Mouse (Mus musculus) small intestine, adult 2 months (tissue): ENCODE measurements around the gene Krt78. TPM values are rescaled to one million over a fixed set of nuclear protein-coding genes. Genes with fewer than 3 reads are reported as not detected.

Source experiments
- H3K27ac ChIP-seq: fragments of 200-500 bp; 2 replicates; pipeline ENCODE4 v1.5.1; 2012; ENCODE audit warnings: low read depth, low read length, control low read depth, inconsistent platforms; ENCODE audit not compliant: insufficient read depth
- H3K27me3 ChIP-seq: fragments of 200-500 bp; 2 replicates; pipeline ENCODE4 v1.6.1; 2012; ENCODE audit warnings: mild to moderate bottlenecking, moderate library complexity, low read length, inconsistent platforms; ENCODE audit not compliant: control insufficient read depth, insufficient read depth
- H3K36me3 ChIP-seq: fragments of 200-500 bp; 2 replicates; pipeline ENCODE4 v1.6.1; 2012; ENCODE audit warnings: mild to moderate bottlenecking, low read length, control low read depth, inconsistent platforms; ENCODE audit not compliant: control insufficient read depth, insufficient read depth
- H3K4me1 ChIP-seq: fragments of 200-500 bp; 2 replicates; pipeline ENCODE4 v1.6.1; 2012; ENCODE audit warnings: low read length, inconsistent platforms, mixed read lengths; ENCODE audit not compliant: control insufficient read depth, insufficient read depth, insufficient read length
- H3K4me3 ChIP-seq: fragments of 200-500 bp; 2 replicates; pipeline ENCODE4 v1.5.1; 2012; ENCODE audit warnings: low read depth, mild to moderate bottlenecking, control low read depth, inconsistent platforms, low read length, moderate library complexity
- CTCF ChIP-seq: fragments of 200-500 bp; IDR thresholded peaks from 2 replicates; pipeline ENCODE4 v1.5.1; 2012; ENCODE audit warnings: low read depth, mild to moderate bottlenecking, control low read depth, inconsistent platforms, low read length, moderate library complexity, mixed read lengths; ENCODE audit not compliant: insufficient replicate concordance, insufficient read length; ENCODE audit errors: extremely low read depth
- POLR2A ChIP-seq: fragments of 200-500 bp; IDR thresholded peaks from 2 replicates; pipeline ENCODE4 v1.6.1; 2012; ENCODE audit warnings: low read depth, mild to moderate bottlenecking, control low read depth, inconsistent platforms, low read length, moderate library complexity
- WGBS: fragments of 180-500 bp; shearing (Covaris S2); methylation state at CpG from one replicate; pipeline ENCODE4 v1.1.7; 2018; 5-methylcytosine and 5-hydroxymethylcytosine counted together
- polyA plus RNA-seq: library from polyadenylated mRNA; depleted of rRNA; stranded (reverse); fragments of >200 nt; gene quantifications from 2 replicates; pipeline ENCODE4 v1.2.3, GENCODE M21; 2012; rRNA removed

Krt78 gene
- polyA plus RNA-seq, 1 experiment, result 0.23 TPM

DNA sequence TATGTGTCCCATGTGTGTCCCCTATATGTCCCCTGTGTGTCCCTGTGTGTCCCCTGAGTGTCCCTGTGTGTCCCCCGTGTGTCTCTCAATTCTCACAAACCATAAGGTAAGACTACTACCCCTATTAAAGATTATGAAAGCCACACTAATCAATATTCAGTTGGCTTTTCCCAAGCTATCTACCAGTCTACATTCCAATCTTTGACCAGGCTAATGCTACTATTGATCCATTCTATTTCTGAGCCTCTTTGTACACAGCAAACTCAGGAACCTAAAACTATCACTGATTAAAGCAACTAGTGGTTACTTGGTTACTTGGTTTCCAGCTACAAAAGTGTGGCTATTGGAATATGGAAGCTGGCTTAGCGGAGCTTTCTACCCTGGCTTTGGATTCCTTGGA, 31.8 kb downstream of the Krt78 start:
- WGBS, result 62% methylated on average over 2 of the region's 2 CpGs
- TF ChIP-seq POLR2A (no peak), CTCF (no peak)
- no peaks in the 10 kb centered on the region; the same call in 1 of the 2 replicates for H3K27me3 ChIP-seq
- no peak overlapping the region for H3K27ac ChIP-seq
- H3K36me3 ChIP-seq, result no peaks in the 10 kb centered on the region
- H3K4me3 ChIP-seq, result no peak overlapping the region
- H3K4me1 ChIP-seq, result peaks cover 2% of the 10 kb centered on the region; the same call in 1 of the 2 replicates

DNA sequence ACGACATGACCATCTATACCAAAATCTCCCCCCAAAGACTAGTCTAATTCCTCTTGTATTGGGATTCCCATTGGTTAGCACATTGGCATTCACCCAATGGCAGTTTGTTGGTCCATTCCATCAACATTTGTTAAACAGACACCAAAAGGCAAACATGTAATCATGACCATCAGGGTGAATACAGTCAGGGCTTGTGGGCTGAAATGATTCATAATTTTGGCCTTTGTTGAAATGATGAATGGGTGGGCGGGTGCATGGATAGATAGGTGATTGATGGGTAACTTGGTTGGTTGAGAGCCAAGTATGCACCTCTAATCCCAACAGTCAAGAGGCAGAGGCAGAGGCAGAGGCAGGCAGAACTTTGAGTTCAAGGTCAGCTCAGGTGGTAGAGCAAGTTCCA, 38.0 kb downstream of the Krt78 start:
- no peaks in the 10 kb centered on the region for H3K36me3 ChIP-seq
- TF ChIP-seq POLR2A, result no peak
- TF ChIP-seq CTCF, result no peak
- WGBS, result 71% methylated on average over 2 of the region's 2 CpGs
- no peaks in the 10 kb centered on the region for H3K27me3 ChIP-seq
- no peak overlapping the region for H3K4me3 ChIP-seq
- H3K4me1 ChIP-seq, result no peaks in the 10 kb centered on the region
- H3K27ac ChIP-seq, result no peak overlapping the region

DNA sequence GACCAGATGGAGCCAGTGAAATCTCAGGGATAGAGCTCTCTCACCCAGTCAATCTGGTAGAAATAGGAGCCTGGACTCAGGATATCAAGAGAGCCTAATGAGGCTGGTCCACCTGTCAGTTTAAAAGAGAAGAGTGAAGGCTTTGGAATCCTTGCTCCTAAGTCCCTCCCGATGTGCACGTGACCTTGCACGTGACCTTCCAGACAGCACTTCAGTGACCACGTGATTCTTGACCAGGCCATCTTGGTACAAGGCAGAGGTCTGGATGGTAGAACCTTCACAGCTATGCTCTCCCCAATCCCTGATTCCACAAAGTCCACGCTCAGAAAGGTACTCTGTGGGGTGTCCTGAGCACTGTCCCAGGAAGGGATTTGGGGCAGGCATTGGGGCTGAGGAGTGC, 49.2 kb downstream of the Krt78 start:
- WGBS, result 84% methylated on average over 5 of the region's 5 CpGs
- H3K4me1 ChIP-seq, result no peaks in the 10 kb centered on the region
- TF ChIP-seq CTCF, result no peak
- TF ChIP-seq POLR2A, result no peak

DNA sequence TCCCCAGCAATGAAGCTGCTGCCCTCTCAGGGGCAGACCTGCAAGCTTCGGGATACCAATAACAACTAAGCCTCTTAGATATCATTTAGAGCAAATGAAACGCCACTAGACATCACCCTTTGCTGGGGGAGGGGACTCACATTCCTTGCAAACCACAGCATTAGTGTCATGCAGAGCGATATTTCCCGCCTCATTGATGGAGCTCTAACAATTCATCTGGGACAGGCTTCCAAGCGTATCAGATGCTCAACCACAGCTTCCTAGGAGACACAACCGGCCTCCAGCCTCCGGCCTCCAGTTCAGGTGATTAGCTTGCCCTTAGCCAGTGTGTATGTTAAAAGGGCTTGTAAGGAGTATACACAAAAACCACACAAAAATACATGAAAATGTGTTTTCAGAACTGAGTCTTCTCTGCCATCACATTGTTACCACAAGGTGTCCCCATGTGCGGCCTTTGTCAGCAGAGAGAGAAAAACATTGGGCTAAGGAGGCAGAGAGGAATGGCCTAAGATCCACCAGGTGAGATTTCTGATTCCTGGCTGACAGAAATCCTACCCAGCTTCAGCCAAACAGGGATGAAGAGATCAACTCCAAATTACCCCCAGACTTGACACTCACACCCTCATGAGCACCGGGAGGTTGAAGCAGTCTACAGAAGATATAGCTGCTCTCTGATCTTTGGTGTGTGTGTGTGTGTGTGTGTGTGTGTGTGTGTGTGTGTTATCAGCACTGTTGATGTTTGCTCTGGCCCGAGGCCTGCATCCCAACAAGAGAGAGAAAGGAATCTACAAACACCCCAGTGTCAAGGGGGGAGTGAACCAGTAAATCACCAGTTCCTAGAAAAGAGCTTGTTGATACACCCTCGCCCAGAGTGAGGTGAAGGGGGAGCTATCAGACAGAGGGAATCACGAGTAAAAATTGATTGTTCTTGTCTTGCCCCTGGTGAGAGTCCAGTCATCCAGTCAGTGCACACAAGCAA, 51.6 kb downstream of the Krt78 start:
- WGBS, result 46% methylated on average over 12 of the region's 12 CpGs
- no peak for TF ChIP-seq CTCF
- no peak for TF ChIP-seq POLR2A
- Histone ChIP-seq H3K4me3 (no peak overlapping the region), H3K36me3 (no peaks in the 10 kb centered on the region), H3K27ac (no peak overlapping the region), H3K4me1 (no peaks in the 10 kb centered on the region), H3K27me3 (no peaks in the 10 kb centered on the region)

More for the DNA sequence above, 49.2 kb downstream of the Krt78 start:
- Histone ChIP-seq H3K4me3 (no peak overlapping the region), H3K27ac (no peak overlapping the region), H3K27me3 (no peaks in the 10 kb centered on the region), H3K36me3 (no peaks in the 10 kb centered on the region)

Other genes starting within 250 kb of the Krt78 start
- 0.15 and 0.43 TPM in 2 replicates for gene Krt5, start 241.4 kb downstream of the Krt78 start, polyA plus RNA-seq
- gene Krt71, start 211.2 kb downstream of the Krt78 start, polyA plus RNA-seq, result not detected in 2 replicates
- not detected in 2 replicates for gene Krt72, start 167.8 kb downstream of the Krt78 start, polyA plus RNA-seq
- gene Krt73, start 151.9 kb downstream of the Krt78 start, polyA plus RNA-seq, result not detected in 2 replicates
- gene Krt2, start 136.1 kb downstream of the Krt78 start, polyA plus RNA-seq, result not detected in 2 replicates
- 0.09 TPM in 1 of 2 replicates, not detected in the other for gene Krt1, start 103.5 kb downstream of the Krt78 start, polyA plus RNA-seq
- gene Krt77, start 84.6 kb downstream of the Krt78 start, polyA plus RNA-seq, result not detected in 2 replicates
- gene Krt76, start 61.4 kb downstream of the Krt78 start, polyA plus RNA-seq, result not detected in 2 replicates
- 0.09 and 0.10 TPM in 2 replicates for gene Krt4, start 29.6 kb downstream of the Krt78 start, polyA plus RNA-seq
- gene Krt79, start 14.0 kb downstream of the Krt78 start, polyA plus RNA-seq, result 0.22 and 0.76 TPM in 2 replicates
- gene Krt8, start 50.2 kb upstream of the Krt78 start, polyA plus RNA-seq, result 1,332 and 3,924 TPM in 2 replicates
- gene Krt18, start 73.9 kb upstream of the Krt78 start, polyA plus RNA-seq, result 141 and 200 TPM in 2 replicates
- gene Eif4b, start 119.5 kb upstream of the Krt78 start, polyA plus RNA-seq, result 22.7 and 54.7 TPM in 2 replicates
- gene Tns2, start 146.1 kb upstream of the Krt78 start, polyA plus RNA-seq, result 26.4 and 42.5 TPM in 2 replicates
- gene Spryd3, start 181.9 kb upstream of the Krt78 start, polyA plus RNA-seq, result 22.7 and 48.8 TPM in 2 replicates
- gene Igfbp6, start 190.1 kb upstream of the Krt78 start, polyA plus RNA-seq, result 5.4 and 22.3 TPM in 2 replicates
- 94.1 and 454 TPM in 2 replicates for gene Soat2, start 196.2 kb upstream of the Krt78 start, polyA plus RNA-seq
- gene Zfp740, start 249.0 kb upstream of the Krt78 start, polyA plus RNA-seq, result 5.7 and 13.4 TPM in 2 replicates